Mouse (Mus musculus) olfactory bulb, adult 2 months (tissue): ENCODE measurements around the gene Fam163a.

Experiments used
- CTCF ChIP-seq: fragments of 200-500 bp; IDR thresholded peaks from 2 replicates; pipeline ENCODE4 v1.5.1; 2012; ENCODE audit warnings: low read depth, mild to moderate bottlenecking, low read length, moderate library complexity; ENCODE audit not compliant: insufficient read depth
- POLR2A ChIP-seq: fragments of 200-500 bp; IDR thresholded peaks from 2 replicates; pipeline ENCODE4 v1.6.1; 2012; ENCODE audit warnings: mild to moderate bottlenecking, low read depth, low read length, moderate library complexity; ENCODE audit not compliant: insufficient read depth

GRCm38 (mm10) chr1:156202661-156203060 lies 2.2 kb downstream of the Fam163a start:
- TF ChIP-seq POLR2A, result no peak
- no peak for TF ChIP-seq CTCF
